ENCODE assay signal across 27 mouse cellular contexts in the genomic region with DNA sequence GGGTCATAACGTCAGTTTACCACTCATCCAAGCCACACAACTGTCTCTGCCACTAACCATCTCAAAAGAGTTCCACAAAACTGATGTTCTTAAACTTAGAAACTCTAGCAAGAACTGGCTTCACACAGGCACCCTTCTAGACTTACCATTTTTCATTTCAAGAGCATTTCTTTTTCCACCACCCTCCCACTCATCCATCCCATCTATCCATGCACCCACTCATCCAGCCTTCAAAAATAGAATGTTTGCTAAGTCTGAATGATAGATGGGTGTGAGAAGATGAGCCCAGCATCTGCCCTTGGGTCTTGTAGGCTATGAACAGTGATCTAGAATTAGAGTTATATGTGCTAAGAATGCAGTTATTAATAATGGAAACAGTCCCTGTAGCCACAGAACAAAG.
A peak's percentile ranks its signal among the peaks of the same experiment; 100 is the strongest.
DNase-seq lines count a peak whose midpoint lies in the region; ATAC-seq and TF ChIP-seq lines count a peak whose summit lies in the region.
"Had no signal": no experiment of that assay in that cellular context is flagged by ENCODE, and none has a peak within 500 bp of the region (broad histone marks: within the 10 kb centered on the region; RNA-seq: fewer than 3 reads in every experiment).

No protein-coding gene starts in this region.

- no peak overlapping the region for H3K9ac ChIP-seq in hindbrain, embryonic 16.5 days (ENCODE audit: low read depth, low read length)
- H3K9ac ChIP-seq: embryonic facial prominence, embryonic 13.5 days; forebrain, embryonic 13.5 days; heart, embryonic 13.5 days; hindbrain, embryonic 13.5 days had no signal

- H3K4me2 ChIP-seq in hindbrain, embryonic 16.5 days (ENCODE audit: low read length): no peak overlapping the region
- H3K4me2 ChIP-seq: embryonic facial prominence, embryonic 13.5 days; forebrain, embryonic 13.5 days; heart, embryonic 13.5 days; hindbrain, embryonic 13.5 days had no signal

- no peak for ATAC-seq in hindbrain, embryonic 16.5 days
- ATAC-seq: CD4-positive, CD25-positive, alpha-beta regulatory T cell, adult 4 months; forebrain, embryonic 13.5 days; forebrain, embryonic 16.5 days; hindbrain, postnatal 0 days; inflammation-experienced regulatory T-cells, adult 6 months; intestine, postnatal 0 days had no signal

- TF ChIP-seq POLR2A in embryonic fibroblast, embryonic 13.5 days (IDR thresholded peaks at IDR 0.05; ENCODE audit: low read depth, low read length): no peak

- 92% methylated on average over 1 of the region's 1 CpGs for WGBS in hindbrain, embryonic 16.5 days

- peak; percentile 18 for DNase-seq in heart, adult 11 months
- no peak for DNase-seq in heart, postnatal 14 days
- DNase-seq in left cerebral cortex, adult 2 months (ENCODE audit: extremely low spot score in 1 of 2, low spot score in 2 of 2): no peak
- no peak for DNase-seq in left cerebral cortex, adult 9 months (ENCODE audit: low spot score in 2 of 2)
- DNase-seq: adrenal gland, adult 2 months; adrenal gland, postnatal 14 days; cerebellum, adult 11-12 months; cerebellum, adult 8-10 months; cerebellum, postnatal 36 days; embryo, embryonic 11 days; gastrocnemius, postnatal 14 days; heart, adult 18-20 months had no signal

- no peak for TF ChIP-seq CTCF in left cerebral cortex, adult 2 months (IDR thresholded peaks at IDR 0.05)
- no peak for TF ChIP-seq CTCF in embryonic fibroblast, embryonic 13.5 days (IDR thresholded peaks at IDR 0.05; ENCODE audit: borderline replicate concordance, insufficient read depth, low read length)

- peaks cover 9% of the 10 kb centered on the region for H3K36me3 ChIP-seq in hindbrain, embryonic 16.5 days (ENCODE audit: control insufficient read depth, insufficient read depth, low read length)
- H3K36me3 ChIP-seq: heart, embryonic 13.5 days had no signal

- intact Hi-C loops in heart, postnatal 14 days (cut with DNase I): no loop called here
- intact Hi-C loops in left cerebral cortex, adult 2 months (cut with DNase I): no loop called here

- H3K4me3 ChIP-seq in left cerebral cortex, adult 2 months: no peak overlapping the region
- no peak overlapping the region for H3K4me3 ChIP-seq in embryonic fibroblast, embryonic 13.5 days (ENCODE audit: insufficient read depth, low read length)
- no peak overlapping the region for H3K4me3 ChIP-seq in hindbrain, embryonic 16.5 days (ENCODE audit: low read length)
- H3K4me3 ChIP-seq: embryonic facial prominence, embryonic 10.5 days; embryonic facial prominence, embryonic 13.5 days; forebrain, embryonic 10.5 days; forebrain, embryonic 13.5 days; gastrocnemius, adult 2 months; heart, embryonic 13.5 days; hindbrain, embryonic 10.5 days; hindbrain, embryonic 13.5 days had no signal

- H3K9me3 ChIP-seq in hindbrain, embryonic 16.5 days (ENCODE audit: control insufficient read depth, low read length): no peaks in the 10 kb centered on the region
- H3K9me3 ChIP-seq: embryonic facial prominence, embryonic 10.5 days; embryonic facial prominence, embryonic 13.5 days; forebrain, embryonic 10.5 days; forebrain, embryonic 13.5 days; heart, embryonic 13.5 days; hindbrain, embryonic 10.5 days; hindbrain, embryonic 13.5 days had no signal

- H3K27ac ChIP-seq in left cerebral cortex, adult 2 months: peak overlapping the region; percentile 10; the same call in 1 of the 2 replicates
- H3K27ac ChIP-seq in embryonic fibroblast, embryonic 13.5 days (ENCODE audit: insufficient read depth, low read length): peak overlapping the region; percentile 61
- H3K27ac ChIP-seq in hindbrain, embryonic 16.5 days (ENCODE audit: low read depth, low read length): no peak overlapping the region
- H3K27ac ChIP-seq: embryonic facial prominence, embryonic 10.5 days; embryonic facial prominence, embryonic 13.5 days; forebrain, embryonic 10.5 days; forebrain, embryonic 13.5 days; gastrocnemius, adult 2 months; heart, embryonic 13.5 days; hindbrain, embryonic 10.5 days; hindbrain, embryonic 13.5 days; hindbrain, postnatal 0 days had no signal

- H3K27me3 ChIP-seq in hindbrain, embryonic 16.5 days (replicated peaks; ENCODE audit: control insufficient read depth, insufficient read depth, low read length): no peaks in the 10 kb centered on the region
- H3K27me3 ChIP-seq: embryonic facial prominence, embryonic 13.5 days; forebrain, embryonic 13.5 days; heart, embryonic 13.5 days; hindbrain, embryonic 13.5 days had no signal

- no peaks in the 10 kb centered on the region; the same call in 1 of the 2 replicates for H3K4me1 ChIP-seq in embryonic fibroblast, embryonic 13.5 days (ENCODE audit: control insufficient read depth, insufficient read depth, low read length)
- H3K4me1 ChIP-seq in hindbrain, embryonic 16.5 days (ENCODE audit: control insufficient read depth, insufficient read depth, low read depth, low read length): no peaks in the 10 kb centered on the region
- H3K4me1 ChIP-seq: embryonic facial prominence, embryonic 10.5 days; embryonic facial prominence, embryonic 13.5 days; forebrain, embryonic 10.5 days; forebrain, embryonic 13.5 days; hindbrain, embryonic 10.5 days; hindbrain, embryonic 13.5 days had no signal
